Mouse (Mus musculus) lung, embryonic 16.5 days (tissue): ENCODE measurements around the gene Gm19426. TPM values are rescaled to one million over a fixed set of nuclear protein-coding genes. Genes with fewer than 3 reads are reported as not detected.
A peak's percentile ranks its signal among the peaks of the same experiment; 100 is the strongest.

Experiments
- ATAC-seq: fragments of 200-750 bp; cut with Nextera tagmentation; 2 replicates; pipeline ENCODE4 v1.8.0; 2017; ENCODE audit warnings: low read depth, mild to moderate bottlenecking, moderate library complexity
- H3K27ac ChIP-seq: fragments of 300-500 bp; sonication (generic); 2 replicates; pipeline ENCODE4 v1.5.1; 2014; ENCODE audit warnings: mild to moderate bottlenecking, control low read depth, low read length
- H3K27me3 ChIP-seq: fragments of 300-500 bp; sonication (generic); 2 replicates; pipeline ENCODE4 v1.6.1; 2014; ENCODE audit warnings: low read depth, low read length, mixed read lengths; ENCODE audit not compliant: control insufficient read depth, insufficient read depth
- H3K36me3 ChIP-seq: fragments of 300-500 bp; sonication (generic); 2 replicates; pipeline ENCODE4 v1.6.1; 2014; ENCODE audit warnings: low read length; ENCODE audit not compliant: control insufficient read depth, insufficient read depth
- H3K4me1 ChIP-seq: fragments of 300-500 bp; sonication (generic); replicated peaks from 2 replicates; pipeline ENCODE4 v1.6.1; 2014; ENCODE audit warnings: low read length, mixed read lengths; ENCODE audit not compliant: control insufficient read depth, insufficient read depth
- H3K4me2 ChIP-seq: fragments of 300-500 bp; sonication (generic); 2 replicates; pipeline ENCODE4 v1.6.1; 2014; ENCODE audit warnings: low read depth, low read length, control low read depth
- H3K4me3 ChIP-seq: fragments of 300-500 bp; sonication (generic); 2 replicates; pipeline ENCODE4 v1.5.1; 2014; ENCODE audit warnings: mild to moderate bottlenecking, low read length, control low read depth
- H3K9ac ChIP-seq: fragments of 300-500 bp; sonication (generic); 2 replicates; pipeline ENCODE4 v1.6.1; 2014; ENCODE audit warnings: low read length, control low read depth
- H3K9me3 ChIP-seq: fragments of 300-500 bp; sonication (generic); 2 replicates; pipeline ENCODE4 v1.6.1; 2016; ENCODE audit warnings: low read length; ENCODE audit not compliant: control insufficient read depth
- WGBS: fragments of 180-500 bp; shearing (Covaris S2); extraction: QIAGEN DNeasy Blood & Tissue Kit; methylation state at CpG from one replicate; pipeline ENCODE4 v1.1.7; 2014; 5-methylcytosine and 5-hydroxymethylcytosine counted together
- polyA plus RNA-seq: library from polyadenylated mRNA; unstranded; fragments of >200 nt; fragmentation: Nextera tagmentation; extraction: Ambion mirVana; gene quantifications from 2 replicates; pipeline ENCODE4 v1.2.1, GENCODE M21; 2015

Gene Gm19426
- polyA plus RNA-seq, 1 experiment from 2014 or later, result 7.1 TPM

DNA sequence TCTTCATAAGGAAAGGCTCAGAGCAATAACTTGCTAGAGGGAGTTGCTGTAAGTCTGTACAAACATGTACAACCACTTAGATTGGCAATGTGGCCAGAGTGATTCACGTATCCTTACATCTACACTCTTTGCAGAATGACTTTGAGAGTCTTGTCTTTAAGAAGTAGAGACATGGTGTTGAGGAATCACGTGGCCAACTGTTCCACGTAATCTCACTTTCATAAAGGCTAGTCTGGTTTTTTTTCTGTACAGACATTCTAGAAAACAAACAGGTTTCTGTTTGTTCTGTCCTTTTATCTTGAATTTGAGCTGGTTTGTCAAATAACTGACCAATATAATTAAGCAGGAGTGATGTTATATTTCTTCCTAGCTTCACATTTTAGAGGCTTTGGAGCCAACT is 17.9 kb upstream of the Gm19426 start:
- Histone ChIP-seq H3K9ac (no peak overlapping the region), H3K4me2 (no peak overlapping the region), H3K36me3 (no peaks in the 10 kb centered on the region), H3K4me3 (no peak overlapping the region), H3K4me1 (no peaks in the 10 kb centered on the region), H3K9me3 (no peaks in the 10 kb centered on the region), H3K27ac (no peak overlapping the region), H3K27me3 (no peaks in the 10 kb centered on the region)
- no peak for ATAC-seq
- 63% methylated on average over 3 of the region's 3 CpGs for WGBS

DNA sequence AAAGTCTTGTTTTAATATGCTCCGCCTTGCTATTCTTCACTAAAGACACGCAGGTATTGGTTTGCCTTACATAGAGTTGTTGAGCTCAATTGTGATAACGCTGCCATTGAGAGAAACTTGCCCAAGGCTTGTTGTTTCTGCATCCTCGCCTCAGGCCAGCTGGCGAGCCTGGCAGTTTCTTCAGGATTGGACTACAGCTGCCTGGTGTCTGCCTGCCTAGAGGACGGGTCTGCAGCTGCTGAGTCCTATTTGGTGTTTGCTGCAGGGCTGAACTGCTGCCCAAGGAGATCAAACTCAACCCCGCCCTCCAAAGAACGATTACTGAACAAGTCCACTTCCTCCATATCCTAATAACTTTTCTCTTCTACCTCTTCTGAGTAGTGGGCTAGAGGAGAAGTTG is 17.3 kb upstream of the Gm19426 start:
- H3K36me3 ChIP-seq, result no peaks in the 10 kb centered on the region
- H3K9ac ChIP-seq, result no peak overlapping the region
- H3K4me2 ChIP-seq, result no peak overlapping the region
- H3K27ac ChIP-seq, result no peak overlapping the region
- no peaks in the 10 kb centered on the region for H3K27me3 ChIP-seq
- no peaks in the 10 kb centered on the region for H3K4me1 ChIP-seq
- no peak for ATAC-seq
- no peak overlapping the region for H3K4me3 ChIP-seq
- 66% methylated on average over 8 of the region's 8 CpGs for WGBS
- no peaks in the 10 kb centered on the region for H3K9me3 ChIP-seq

DNA sequence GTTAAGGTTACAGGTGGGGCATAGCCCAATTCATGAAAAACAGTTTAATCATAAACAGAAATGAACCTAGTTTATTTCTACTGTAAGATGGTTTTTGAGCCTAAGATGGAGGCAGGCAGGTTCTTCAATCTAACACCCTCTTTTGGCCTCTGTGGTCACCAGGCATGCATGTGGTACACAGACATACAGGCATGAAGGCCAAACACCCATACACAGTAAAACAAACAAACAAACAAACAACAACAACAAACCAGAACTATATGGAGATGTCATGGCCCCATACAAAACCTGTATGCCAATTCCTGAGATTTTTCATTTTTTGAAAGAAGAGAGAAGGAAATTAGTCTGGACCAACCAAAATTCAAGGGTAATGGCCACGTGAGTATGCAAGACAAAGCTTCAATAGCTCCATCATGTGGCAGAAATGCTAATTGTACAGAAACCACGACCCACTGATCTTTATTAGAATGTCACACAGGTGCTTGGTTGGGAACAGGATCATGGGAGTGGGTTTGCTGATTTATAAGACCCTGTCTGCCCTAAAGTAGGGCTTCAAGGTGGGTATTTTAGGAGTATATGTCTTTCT is 15.2 kb upstream of the Gm19426 start:
- Histone ChIP-seq H3K27ac (no peak overlapping the region), H3K4me1 (no peaks in the 10 kb centered on the region), H3K4me3 (no peak overlapping the region), H3K4me2 (no peak overlapping the region), H3K9ac (no peak overlapping the region), H3K9me3 (no peaks in the 10 kb centered on the region), H3K27me3 (no peaks in the 10 kb centered on the region), H3K36me3 (no peaks in the 10 kb centered on the region)
- 0% methylated on average over 2 of the region's 2 CpGs for whole genome bisulfite sequencing
- ATAC-seq, result peak; percentile 64; the same call in 1 of the 2 replicates

DNA sequence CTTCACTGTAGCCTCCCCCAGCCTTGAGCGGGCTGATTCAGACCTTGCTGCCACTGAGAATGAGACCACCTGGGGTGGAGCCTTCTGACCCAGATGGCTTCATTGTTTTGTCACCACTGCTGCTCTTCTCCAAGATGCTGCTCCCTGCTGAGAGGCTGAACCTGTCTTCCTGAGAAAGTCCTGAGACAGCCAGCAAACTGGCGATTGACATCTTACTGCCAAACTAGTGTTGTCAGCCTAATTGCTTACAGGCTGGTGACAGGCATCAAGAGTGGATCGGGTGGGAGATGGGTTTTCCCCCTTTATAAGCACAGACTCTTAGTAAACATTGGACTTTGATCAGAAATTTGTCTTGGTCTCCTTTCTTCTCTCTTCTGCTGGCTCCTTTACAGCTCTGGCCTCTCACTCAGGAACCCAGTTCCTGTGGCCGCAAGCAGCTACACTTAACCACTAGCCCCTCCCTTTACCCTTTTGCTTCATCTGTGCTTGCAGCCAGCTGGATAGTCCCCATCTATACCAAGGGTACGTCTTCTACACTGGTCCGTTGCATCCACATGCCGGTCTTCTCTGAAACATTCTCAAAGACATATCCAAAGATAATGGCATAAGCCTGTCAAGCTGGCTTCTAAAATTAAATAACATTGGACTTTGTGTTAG is 13.7 kb upstream of the Gm19426 start:
- 58% methylated on average over 7 of the region's 7 CpGs for WGBS

DNA sequence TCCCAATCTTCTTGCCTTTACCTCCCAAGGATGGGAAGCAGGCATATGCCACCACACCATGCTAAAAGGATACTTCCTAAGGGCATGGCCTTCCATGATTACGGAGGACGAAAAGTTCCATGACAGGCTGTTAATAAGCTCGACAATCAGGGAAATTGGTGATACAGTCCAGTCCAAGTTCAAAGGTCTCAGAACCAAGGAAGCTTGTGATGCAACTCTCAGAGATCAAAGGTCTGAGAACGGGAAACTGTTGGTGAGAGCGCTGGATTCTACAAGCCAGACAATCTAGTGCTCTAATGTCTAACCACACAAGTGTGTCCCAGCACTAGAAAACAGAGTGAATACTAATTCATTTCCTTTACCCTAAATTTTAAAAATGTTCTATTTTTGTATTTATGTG is 12.8 kb upstream of the Gm19426 start:
- Histone ChIP-seq H3K9me3 (no peaks in the 10 kb centered on the region), H3K27ac (no peak overlapping the region), H3K4me2 (no peak overlapping the region), H3K9ac (no peak overlapping the region), H3K4me1 (no peaks in the 10 kb centered on the region), H3K36me3 (no peaks in the 10 kb centered on the region), H3K27me3 (no peaks in the 10 kb centered on the region), H3K4me3 (no peak overlapping the region)
- no peak for ATAC-seq
- WGBS, result 69% methylated on average over 5 of the region's 5 CpGs

More for the DNA sequence above, 13.7 kb upstream of the Gm19426 start:
- no peak overlapping the region for H3K4me2 ChIP-seq
- no peak overlapping the region for H3K4me3 ChIP-seq
- no peaks in the 10 kb centered on the region for H3K4me1 ChIP-seq
- no peak overlapping the region for H3K27ac ChIP-seq
- H3K27me3 ChIP-seq, result no peaks in the 10 kb centered on the region
- no peak for ATAC-seq
- no peaks in the 10 kb centered on the region for H3K36me3 ChIP-seq
- H3K9ac ChIP-seq, result no peak overlapping the region
- no peaks in the 10 kb centered on the region for H3K9me3 ChIP-seq

DNA sequence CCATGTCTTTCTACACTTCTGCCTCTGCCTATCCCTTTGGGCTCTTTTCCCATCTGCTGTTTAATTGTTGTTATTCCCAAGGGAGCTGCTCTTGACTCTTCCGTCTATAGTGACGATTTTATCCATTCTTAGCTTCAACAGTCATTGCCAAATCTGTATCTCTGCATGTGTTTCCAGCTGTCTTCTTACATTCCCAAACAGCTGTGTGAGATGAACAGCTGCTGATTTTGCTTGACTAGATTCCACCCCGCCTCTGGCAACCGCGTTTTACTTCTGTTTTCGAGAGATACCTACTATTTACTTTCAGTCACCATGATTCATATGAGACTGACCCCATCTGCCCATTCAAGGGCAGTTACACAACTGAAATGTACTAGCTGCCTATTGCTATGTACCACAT is 6.7 kb upstream of the Gm19426 start:
- 47% methylated on average over 6 of the region's 6 CpGs for WGBS
- Histone ChIP-seq H3K27ac (peak overlapping the region; percentile 47; the same call in 1 of the 2 replicates), H3K4me1 (no peaks in the 10 kb centered on the region), H3K4me3 (no peak overlapping the region), H3K27me3 (no peaks in the 10 kb centered on the region), H3K36me3 (no peaks in the 10 kb centered on the region), H3K4me2 (no peak overlapping the region), H3K9me3 (no peaks in the 10 kb centered on the region), H3K9ac (no peak overlapping the region)
- ATAC-seq, result peak; percentile 87

DNA sequence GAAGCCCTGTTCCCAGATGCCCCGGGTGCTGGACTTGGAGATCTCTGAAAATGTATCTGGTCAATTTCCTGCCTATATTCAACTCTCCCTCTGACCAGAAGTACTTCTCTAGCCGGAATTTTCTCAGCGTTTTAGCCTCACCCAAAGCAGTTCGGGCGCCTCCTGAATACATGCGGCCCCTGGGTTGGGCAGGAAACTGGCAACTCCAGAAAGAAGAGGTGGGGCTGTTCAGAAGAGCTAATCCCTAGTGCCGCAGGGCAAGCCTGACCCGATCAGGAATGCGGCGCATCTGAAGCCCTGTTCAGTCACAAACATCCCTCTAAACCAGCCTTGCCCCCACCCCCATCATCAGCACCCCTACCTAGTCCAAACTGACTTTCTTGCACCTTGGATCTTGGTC is 671 bp upstream of the Gm19426 start:
- Histone ChIP-seq H3K9ac (peak overlapping the region; percentile 70), H3K4me1 (peaks cover 30% of the 10 kb centered on the region), H3K27ac (peak overlapping the region; percentile 99), H3K4me2 (peak overlapping the region; percentile 85), H3K9me3 (no peaks in the 10 kb centered on the region), H3K27me3 (no peaks in the 10 kb centered on the region), H3K4me3 (peak overlapping the region; percentile 78), H3K36me3 (no peaks in the 10 kb centered on the region)
- WGBS, result 1% methylated on average over 10 of the region's 10 CpGs
- ATAC-seq, result peak; percentile 51

DNA sequence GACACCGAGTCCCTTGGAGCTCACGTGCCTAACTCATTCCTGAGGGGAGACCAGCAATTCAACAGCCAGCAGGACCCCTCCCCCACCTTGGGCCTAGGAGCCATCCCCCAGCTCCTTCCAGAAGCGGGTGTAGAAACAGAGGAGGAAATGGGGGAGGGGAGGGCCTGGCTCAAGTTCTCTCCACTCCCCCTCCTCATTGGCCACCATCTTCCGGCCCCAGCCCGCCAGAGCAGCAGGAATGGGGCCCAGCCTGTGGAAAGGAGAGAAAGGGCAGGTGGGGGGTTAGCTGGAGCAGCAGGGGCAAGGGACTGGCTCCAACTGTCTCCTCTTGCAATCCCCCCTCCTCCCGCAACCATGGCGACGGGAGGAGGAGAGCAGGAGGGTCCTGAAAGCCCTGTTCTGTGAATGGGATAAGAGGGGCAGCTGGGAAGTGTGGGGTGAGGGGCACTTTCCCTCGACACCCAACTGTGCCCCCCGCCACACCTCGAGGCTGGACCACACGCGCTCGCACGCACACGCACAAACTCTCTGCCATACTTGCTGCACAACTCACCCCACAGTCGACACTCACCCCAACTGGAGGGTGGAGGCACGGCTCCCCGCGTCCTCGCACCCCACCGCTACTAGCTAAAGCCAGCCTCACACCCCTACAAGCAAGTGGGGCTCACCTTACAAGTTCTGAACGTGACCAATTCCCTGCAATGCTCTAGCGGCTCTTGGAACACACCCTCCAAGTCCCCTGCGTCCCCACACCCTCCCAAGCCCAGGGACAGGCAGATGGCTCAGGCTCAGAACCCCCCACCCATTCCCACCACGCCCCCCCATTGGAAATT is 788 bp downstream of the Gm19426 start:
- H3K27ac ChIP-seq, result peak overlapping the region; percentile 99
- no peaks in the 10 kb centered on the region for H3K9me3 ChIP-seq
- H3K9ac ChIP-seq, result peak overlapping the region; percentile 98
- H3K4me2 ChIP-seq, result peak overlapping the region; percentile 85
- no peaks in the 10 kb centered on the region for H3K36me3 ChIP-seq
- peak; percentile 51 for ATAC-seq
- H3K4me1 ChIP-seq, result peaks cover 44% of the 10 kb centered on the region
- peak overlapping the region; percentile 78 for H3K4me3 ChIP-seq
- WGBS, result under 1% methylated on average over 26 of the region's 26 CpGs
- H3K27me3 ChIP-seq, result no peaks in the 10 kb centered on the region

DNA sequence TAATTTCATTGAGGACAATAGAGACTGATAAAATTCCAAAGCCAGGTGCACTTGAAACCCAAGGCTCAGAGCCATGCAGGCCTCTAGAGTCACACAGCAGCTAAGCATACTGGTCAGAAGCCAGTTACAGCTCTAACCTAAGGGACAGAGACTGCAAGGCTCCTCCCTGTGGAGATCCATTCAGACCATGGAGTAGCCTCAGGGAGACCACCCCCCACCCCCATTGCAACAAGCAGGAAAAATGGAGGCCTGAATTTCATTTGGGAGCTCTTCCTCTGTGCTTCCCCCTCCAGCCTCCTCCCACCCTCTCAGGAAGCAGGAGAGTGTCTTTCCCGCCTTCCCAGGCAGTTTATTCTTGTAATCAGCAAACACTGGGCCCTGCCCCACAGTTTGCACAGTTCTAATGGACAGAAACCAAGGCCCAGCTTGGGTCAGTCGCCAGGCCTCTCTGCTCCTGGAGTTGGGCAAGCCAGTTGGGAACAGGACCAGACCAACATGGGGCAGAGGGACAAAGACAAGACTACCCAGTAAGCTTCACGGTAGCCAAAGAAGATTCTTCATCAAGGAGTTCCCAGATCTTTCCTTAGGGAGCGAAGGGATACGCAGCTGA is 1.5 kb downstream of the Gm19426 start:
- WGBS, result 2% methylated on average over 5 of the region's 5 CpGs
- Histone ChIP-seq H3K9ac (peak overlapping the region; percentile 98), H3K9me3 (no peaks in the 10 kb centered on the region), H3K27ac (peak overlapping the region; percentile 99), H3K4me2 (peak overlapping the region; percentile 85), H3K27me3 (no peaks in the 10 kb centered on the region), H3K4me1 (peaks cover 51% of the 10 kb centered on the region), H3K36me3 (no peaks in the 10 kb centered on the region), H3K4me3 (peak overlapping the region; percentile 78)
- peak; percentile 2; the same call in 1 of the 2 replicates for ATAC-seq
